Mouse (Mus musculus): Measurements from ENCODE around the gene Fam13c. TPM values are rescaled to one million over a fixed set of nuclear protein-coding genes. Genes with fewer than 3 reads are reported as not detected.
A peak's percentile ranks its signal among the peaks of the same experiment; 100 is the strongest.
"Not testable (repeated sequence)": the region's sequence is repeated elsewhere in the genome, so short reads cannot be mapped to it uniquely, and the experiment has no call there.

Gene Fam13c
- polyA plus RNA-seq, 1 experiment = 0.47 TPM

- H3K4me3 ChIP-seq (ENCODE audit: low read depth, low read length) = no peak overlapping the region
- H3K27ac ChIP-seq (ENCODE audit: insufficient read depth, low read depth, low read length) = no peak overlapping the region
- 71% methylated on average over 15 of the region's 15 CpGs for WGBS
- TF ChIP-seq POLR2A (IDR thresholded peaks at IDR 0.05; ENCODE audit: low read depth, low read length) = no peak
- TF ChIP-seq CTCF (IDR thresholded peaks at IDR 0.05; ENCODE audit: extremely low read depth, insufficient read length, insufficient replicate concordance, low read depth, low read length) = no peak
- H3K27me3 ChIP-seq (ENCODE audit: control insufficient read depth, insufficient read depth, low read length) = no peaks in the 10 kb centered on the region
- no peaks in the 10 kb centered on the region for H3K36me3 ChIP-seq (ENCODE audit: control insufficient read depth, insufficient read depth, low read length)
- H3K4me1 ChIP-seq (ENCODE audit: control insufficient read depth, insufficient read depth, insufficient read length, low read length) = no peaks in the 10 kb centered on the region
Observed at GRCm38 (mm10) chr10:70419282-70420264, 20.7 kb upstream of the Fam13c start.

GRCm38 (mm10) chr10:70426373-70426772 is 13.9 kb upstream of the Fam13c start:
- H3K27me3 ChIP-seq (ENCODE audit: control insufficient read depth, insufficient read depth, low read length) = no peaks in the 10 kb centered on the region
- H3K4me3 ChIP-seq (ENCODE audit: low read depth, low read length) = no peak overlapping the region
- WGBS = 68% methylated on average over 3 of the region's 3 CpGs
- no peaks in the 10 kb centered on the region for H3K4me1 ChIP-seq (ENCODE audit: control insufficient read depth, insufficient read depth, insufficient read length, low read length)
- H3K27ac ChIP-seq (ENCODE audit: insufficient read depth, low read depth, low read length) = no peak overlapping the region
- no peaks in the 10 kb centered on the region for H3K36me3 ChIP-seq (ENCODE audit: control insufficient read depth, insufficient read depth, low read length)
- TF ChIP-seq POLR2A (IDR thresholded peaks at IDR 0.05; ENCODE audit: low read depth, low read length) (no peak), CTCF (IDR thresholded peaks at IDR 0.05; ENCODE audit: extremely low read depth, insufficient read length, insufficient replicate concordance, low read depth, low read length) (no peak)

- no peaks in the 10 kb centered on the region for H3K27me3 ChIP-seq (ENCODE audit: control insufficient read depth, insufficient read depth, low read length)
- 71% methylated on average over 5 of the region's 5 CpGs for WGBS
- H3K27ac ChIP-seq (ENCODE audit: insufficient read depth, low read depth, low read length) = peak overlapping the region; percentile 15; the same call in 1 of the 2 replicates
- TF ChIP-seq POLR2A (IDR thresholded peaks at IDR 0.05; ENCODE audit: low read depth, low read length) = no peak
- TF ChIP-seq CTCF (IDR thresholded peaks at IDR 0.05; ENCODE audit: extremely low read depth, insufficient read length, insufficient replicate concordance, low read depth, low read length) = no peak
- no peak overlapping the region for H3K4me3 ChIP-seq (ENCODE audit: low read depth, low read length)
- H3K36me3 ChIP-seq (ENCODE audit: control insufficient read depth, insufficient read depth, low read length) = no peaks in the 10 kb centered on the region
- H3K4me1 ChIP-seq (ENCODE audit: control insufficient read depth, insufficient read depth, insufficient read length, low read length) = no peaks in the 10 kb centered on the region
Observed at GRCm38 (mm10) chr10:70428121-70428662, 12.1 kb upstream of the Fam13c start.

- Histone ChIP-seq H3K4me3 (ENCODE audit: low read depth, low read length) (no peak overlapping the region), H3K4me1 (ENCODE audit: control insufficient read depth, insufficient read depth, insufficient read length, low read length) (no peaks in the 10 kb centered on the region), H3K36me3 (ENCODE audit: control insufficient read depth, insufficient read depth, low read length) (no peaks in the 10 kb centered on the region), H3K27me3 (ENCODE audit: control insufficient read depth, insufficient read depth, low read length) (no peaks in the 10 kb centered on the region), H3K27ac (ENCODE audit: insufficient read depth, low read depth, low read length) (no peak overlapping the region)
- WGBS = 91% methylated on average over 9 of the region's 9 CpGs
- TF ChIP-seq POLR2A (IDR thresholded peaks at IDR 0.05; ENCODE audit: low read depth, low read length) (no peak), CTCF (IDR thresholded peaks at IDR 0.05; ENCODE audit: extremely low read depth, insufficient read length, insufficient replicate concordance, low read depth, low read length) (no peak)
Observed at GRCm38 (mm10) chr10:70429341-70429740, 10.9 kb upstream of the Fam13c start.

- H3K4me3 ChIP-seq (ENCODE audit: low read depth, low read length) = no peak overlapping the region
- 87% methylated on average over 3 of the region's 3 CpGs for WGBS
- no peak for TF ChIP-seq POLR2A (IDR thresholded peaks at IDR 0.05; ENCODE audit: low read depth, low read length)
- TF ChIP-seq CTCF (IDR thresholded peaks at IDR 0.05; ENCODE audit: extremely low read depth, insufficient read length, insufficient replicate concordance, low read depth, low read length) = no peak
- no peaks in the 10 kb centered on the region for H3K27me3 ChIP-seq (ENCODE audit: control insufficient read depth, insufficient read depth, low read length)
- H3K36me3 ChIP-seq (ENCODE audit: control insufficient read depth, insufficient read depth, low read length) = no peaks in the 10 kb centered on the region
- H3K27ac ChIP-seq (ENCODE audit: insufficient read depth, low read depth, low read length) = no peak overlapping the region
- H3K4me1 ChIP-seq (ENCODE audit: control insufficient read depth, insufficient read depth, insufficient read length, low read length) = no peaks in the 10 kb centered on the region
Observed at GRCm38 (mm10) chr10:70433334-70433733, 6.9 kb upstream of the Fam13c start.

- not testable (repeated sequence) for H3K4me1 ChIP-seq (ENCODE audit: control insufficient read depth, insufficient read depth, insufficient read length, low read length); H3K27me3 ChIP-seq (ENCODE audit: control insufficient read depth, insufficient read depth, low read length); H3K36me3 ChIP-seq (ENCODE audit: control insufficient read depth, insufficient read depth, low read length); H3K27ac ChIP-seq (ENCODE audit: insufficient read depth, low read depth, low read length); H3K4me3 ChIP-seq (ENCODE audit: low read depth, low read length)
- 78% methylated on average over 5 of the region's 5 CpGs for WGBS
Observed at GRCm38 (mm10) chr10:70433736-70434135, 6.5 kb upstream of the Fam13c start.

- Histone ChIP-seq H3K4me1 (ENCODE audit: control insufficient read depth, insufficient read depth, insufficient read length, low read length) (no peaks in the 10 kb centered on the region), H3K27me3 (ENCODE audit: control insufficient read depth, insufficient read depth, low read length) (no peaks in the 10 kb centered on the region; the same call in 1 of the 2 replicates), H3K27ac (ENCODE audit: insufficient read depth, low read depth, low read length) (no peak overlapping the region), H3K4me3 (ENCODE audit: low read depth, low read length) (no peak overlapping the region), H3K36me3 (ENCODE audit: control insufficient read depth, insufficient read depth, low read length) (no peaks in the 10 kb centered on the region)
- WGBS = 86% methylated on average over 4 of the region's 4 CpGs
- TF ChIP-seq POLR2A (IDR thresholded peaks at IDR 0.05; ENCODE audit: low read depth, low read length) (no peak), CTCF (IDR thresholded peaks at IDR 0.05; ENCODE audit: extremely low read depth, insufficient read length, insufficient replicate concordance, low read depth, low read length) (no peak)
Observed at GRCm38 (mm10) chr10:70436656-70437055, 3.6 kb upstream of the Fam13c start.
